Mouse (Mus musculus): Measurements from ENCODE around the gene Tspan10. TPM values are rescaled to one million over a fixed set of nuclear protein-coding genes. Genes with fewer than 3 reads are reported as not detected.

The Tspan10 gene
- polyA plus RNA-seq, 1 experiment from 2014 or later: not detected

DNA sequence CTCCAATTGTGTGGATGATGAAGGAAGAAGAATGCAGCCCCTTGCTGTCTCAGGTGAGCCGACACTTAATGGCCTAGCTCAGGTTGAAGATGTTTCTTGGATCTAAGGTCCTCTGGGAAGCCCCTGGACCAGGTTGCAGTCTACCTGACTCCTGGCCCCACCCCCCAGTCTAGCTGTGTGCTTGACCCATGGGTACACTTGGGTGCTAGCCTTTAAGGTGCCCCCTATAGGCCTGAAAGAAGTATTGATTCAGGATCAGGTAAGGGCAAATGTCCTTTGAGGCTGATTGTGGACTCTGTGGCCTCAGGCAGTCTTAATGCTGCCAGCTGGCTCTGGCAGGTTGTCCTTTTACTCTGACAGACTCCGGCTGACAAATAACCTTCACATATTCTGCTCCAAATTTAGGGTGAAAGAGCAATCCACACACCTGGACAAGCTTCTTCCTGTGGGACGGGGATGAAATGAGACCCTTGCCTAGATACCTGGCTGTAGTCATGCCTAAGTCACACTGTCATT lies 379 bp downstream of the Tspan10 start:
- no peak for ATAC-seq (ENCODE audit: insufficient number of reproducible peaks, insufficient read depth, low FRiP score, low read depth)
- WGBS: 87% methylated on average over 3 of the region's 3 CpGs
- H3K27me3 ChIP-seq (ENCODE audit: control insufficient read depth, insufficient read depth, low read length): no peaks in the 10 kb centered on the region
- H3K4me1 ChIP-seq (ENCODE audit: control insufficient read depth in 2 of 2, insufficient read depth in 2 of 2, low read length in 2 of 2): no peaks in the 10 kb centered on the region
- H3K36me3 ChIP-seq (ENCODE audit: control insufficient read depth, insufficient read depth, low read length): no peaks in the 10 kb centered on the region
- no peak overlapping the region for H3K9ac ChIP-seq (ENCODE audit: low read length)
- no peak overlapping the region for H3K4me3 ChIP-seq (ENCODE audit: control insufficient read depth in 1 of 2, insufficient read depth in 1 of 2, low read depth in 1 of 2, low read length in 2 of 2)
- no peaks in the 10 kb centered on the region for H3K9me3 ChIP-seq (ENCODE audit: control insufficient read depth, low read length)
- H3K27ac ChIP-seq (replicated peaks in 1 of 2; ENCODE audit: control insufficient read depth in 1 of 2, insufficient read depth in 1 of 2, low read depth in 2 of 2, low read length in 2 of 2): no peak overlapping the region
- H3K4me2 ChIP-seq (ENCODE audit: low read length): no peak overlapping the region

DNA sequence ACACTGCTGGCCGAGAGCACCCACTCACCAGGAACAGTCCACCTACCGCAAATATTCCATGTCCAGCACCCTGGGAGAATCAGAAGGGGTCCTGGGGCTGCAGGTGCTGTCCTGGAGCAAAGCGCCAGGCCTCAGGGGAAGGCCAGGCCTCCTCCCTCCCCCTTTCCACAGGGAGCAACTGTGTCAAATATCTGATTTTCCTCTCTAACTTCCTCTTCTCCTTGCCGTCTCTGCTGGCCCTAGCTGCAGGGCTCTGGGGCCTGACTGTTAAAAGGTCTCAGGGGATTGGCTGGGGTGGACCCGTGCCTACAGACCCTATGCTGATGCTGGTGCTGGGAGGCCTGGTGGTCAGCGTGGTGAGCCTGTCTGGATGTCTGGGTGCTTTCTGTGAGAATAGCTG lies 1.7 kb downstream of the Tspan10 start:
- no peak overlapping the region for H3K27ac ChIP-seq (replicated peaks in 1 of 2; ENCODE audit: control insufficient read depth in 1 of 2, insufficient read depth in 1 of 2, low read depth in 2 of 2, low read length in 2 of 2)
- ATAC-seq (ENCODE audit: insufficient number of reproducible peaks, insufficient read depth, low FRiP score, low read depth): no peak
- no peaks in the 10 kb centered on the region for H3K4me1 ChIP-seq (ENCODE audit: control insufficient read depth in 2 of 2, insufficient read depth in 2 of 2, low read length in 2 of 2)
- H3K9ac ChIP-seq (ENCODE audit: low read length): no peak overlapping the region
- no peaks in the 10 kb centered on the region for H3K27me3 ChIP-seq (ENCODE audit: control insufficient read depth, insufficient read depth, low read length)
- H3K4me2 ChIP-seq (ENCODE audit: low read length): no peak overlapping the region
- 56% methylated on average over 6 of the region's 6 CpGs for WGBS
- H3K36me3 ChIP-seq (ENCODE audit: control insufficient read depth, insufficient read depth, low read length): no peaks in the 10 kb centered on the region
- H3K9me3 ChIP-seq (ENCODE audit: control insufficient read depth, low read length): no peaks in the 10 kb centered on the region
- no peak overlapping the region for H3K4me3 ChIP-seq (ENCODE audit: control insufficient read depth in 1 of 2, insufficient read depth in 1 of 2, low read depth in 1 of 2, low read length in 2 of 2)

DNA sequence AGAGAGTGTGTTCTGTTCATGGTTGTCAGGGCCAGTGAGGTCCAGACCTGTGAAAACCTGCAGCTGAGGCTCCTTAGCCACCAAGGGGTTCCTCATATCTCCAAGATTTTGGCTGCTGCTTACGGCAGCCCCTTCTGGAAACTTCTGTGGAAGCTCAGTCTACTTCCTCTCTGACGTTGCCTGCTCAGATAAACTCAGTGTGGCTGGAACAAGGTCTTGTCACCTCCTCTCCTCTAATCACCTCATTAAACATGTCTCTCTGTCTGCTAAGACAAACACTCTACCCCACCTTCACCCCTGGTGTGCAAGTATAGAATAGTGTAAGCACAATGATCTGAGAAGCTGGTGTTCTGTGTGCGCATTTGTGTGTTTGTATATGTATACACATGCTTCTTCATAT lies 3.0 kb downstream of the Tspan10 start:
- Histone ChIP-seq H3K36me3 (ENCODE audit: control insufficient read depth, insufficient read depth, low read length) (no peaks in the 10 kb centered on the region), H3K27me3 (ENCODE audit: control insufficient read depth, insufficient read depth, low read length) (no peaks in the 10 kb centered on the region), H3K4me3 (ENCODE audit: control insufficient read depth in 1 of 2, insufficient read depth in 1 of 2, low read depth in 1 of 2, low read length in 2 of 2) (no peak overlapping the region), H3K9me3 (ENCODE audit: control insufficient read depth, low read length) (no peaks in the 10 kb centered on the region), H3K9ac (ENCODE audit: low read length) (no peak overlapping the region), H3K4me2 (ENCODE audit: low read length) (no peak overlapping the region), H3K4me1 (ENCODE audit: control insufficient read depth in 2 of 2, insufficient read depth in 2 of 2, low read length in 2 of 2) (no peaks in the 10 kb centered on the region), H3K27ac (replicated peaks in 1 of 2; ENCODE audit: control insufficient read depth in 1 of 2, insufficient read depth in 1 of 2, low read depth in 2 of 2, low read length in 2 of 2) (no peak overlapping the region)
- ATAC-seq (ENCODE audit: insufficient number of reproducible peaks, insufficient read depth, low FRiP score, low read depth): no peak
- WGBS: 46% methylated on average over 3 of the region's 3 CpGs

DNA sequence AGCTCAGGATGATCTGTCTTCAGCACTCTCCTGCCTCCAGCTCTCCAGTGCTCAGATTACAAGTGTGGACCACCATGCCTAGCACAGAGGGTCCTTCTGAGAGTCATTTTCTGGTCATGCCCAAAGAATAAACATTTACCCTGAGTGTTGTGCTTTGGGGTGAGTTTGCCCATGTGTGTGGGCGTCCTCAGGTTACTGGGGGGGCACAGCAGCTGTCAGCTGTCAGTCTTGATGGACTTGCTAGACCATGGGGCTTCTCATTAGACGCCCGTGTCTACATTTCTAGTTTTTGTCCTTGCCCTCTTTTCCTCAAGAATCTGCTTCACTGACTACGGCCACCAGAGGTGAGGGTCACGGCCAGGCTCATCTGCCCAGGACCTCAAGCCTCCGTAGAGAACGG lies 4.7 kb downstream of the Tspan10 start:
- no peak for ATAC-seq (ENCODE audit: insufficient number of reproducible peaks, insufficient read depth, low FRiP score, low read depth)
- H3K4me2 ChIP-seq (ENCODE audit: low read length): no peak overlapping the region
- 82% methylated on average over 7 of the region's 7 CpGs for WGBS
- H3K9ac ChIP-seq (ENCODE audit: low read length): no peak overlapping the region
- H3K27ac ChIP-seq (replicated peaks in 1 of 2; ENCODE audit: control insufficient read depth in 1 of 2, insufficient read depth in 1 of 2, low read depth in 2 of 2, low read length in 2 of 2): no peak overlapping the region
- H3K4me1 ChIP-seq (ENCODE audit: control insufficient read depth in 2 of 2, insufficient read depth in 2 of 2, low read length in 2 of 2): no peaks in the 10 kb centered on the region
- no peaks in the 10 kb centered on the region for H3K9me3 ChIP-seq (ENCODE audit: control insufficient read depth, low read length)
- no peaks in the 10 kb centered on the region for H3K27me3 ChIP-seq (ENCODE audit: control insufficient read depth, insufficient read depth, low read length)
- no peaks in the 10 kb centered on the region for H3K36me3 ChIP-seq (ENCODE audit: control insufficient read depth, insufficient read depth, low read length)
- H3K4me3 ChIP-seq (ENCODE audit: control insufficient read depth in 1 of 2, insufficient read depth in 1 of 2, low read depth in 1 of 2, low read length in 2 of 2): no peak overlapping the region

DNA sequence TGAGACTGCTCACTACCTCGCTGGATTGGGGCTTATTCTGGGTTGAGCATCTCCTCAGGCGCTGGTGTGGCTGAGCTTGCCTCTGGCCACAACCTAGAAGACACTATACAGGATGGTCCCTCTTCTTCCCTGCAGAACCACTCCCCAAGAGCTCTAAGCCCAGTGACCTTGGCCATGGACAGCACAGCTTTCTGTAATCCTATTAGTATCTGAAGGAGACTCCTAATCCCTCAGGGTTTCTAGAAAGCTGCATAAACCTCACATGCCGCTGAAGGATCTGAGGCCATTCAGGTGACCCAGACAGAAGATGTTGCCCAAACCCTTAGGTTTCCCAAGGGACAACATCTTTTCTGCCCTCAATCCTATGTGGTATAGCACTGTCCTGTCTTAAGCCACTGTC lies 9.8 kb downstream of the Tspan10 start:
- H3K9ac ChIP-seq (ENCODE audit: low read length): no peak overlapping the region
- H3K36me3 ChIP-seq (ENCODE audit: control insufficient read depth, insufficient read depth, low read length): peaks cover 6% of the 10 kb centered on the region; the same call in 1 of the 2 replicates
- H3K4me3 ChIP-seq (ENCODE audit: control insufficient read depth in 1 of 2, insufficient read depth in 1 of 2, low read depth in 1 of 2, low read length in 2 of 2): no peak overlapping the region
- 64% methylated on average over 3 of the region's 3 CpGs for WGBS
- H3K4me2 ChIP-seq (ENCODE audit: low read length): no peak overlapping the region
- no peak overlapping the region for H3K27ac ChIP-seq (replicated peaks in 1 of 2; ENCODE audit: control insufficient read depth in 1 of 2, insufficient read depth in 1 of 2, low read depth in 2 of 2, low read length in 2 of 2)
- no peak for ATAC-seq (ENCODE audit: insufficient number of reproducible peaks, insufficient read depth, low FRiP score, low read depth)
- H3K9me3 ChIP-seq (ENCODE audit: control insufficient read depth, low read length): no peaks in the 10 kb centered on the region
- no peaks in the 10 kb centered on the region for H3K27me3 ChIP-seq (ENCODE audit: control insufficient read depth, insufficient read depth, low read length)
- peaks cover 4% of the 10 kb centered on the region in 2 experiments; a peak in 3 of 4 replicates for H3K4me1 ChIP-seq (ENCODE audit: control insufficient read depth in 2 of 2, insufficient read depth in 2 of 2, low read length in 2 of 2)

DNA sequence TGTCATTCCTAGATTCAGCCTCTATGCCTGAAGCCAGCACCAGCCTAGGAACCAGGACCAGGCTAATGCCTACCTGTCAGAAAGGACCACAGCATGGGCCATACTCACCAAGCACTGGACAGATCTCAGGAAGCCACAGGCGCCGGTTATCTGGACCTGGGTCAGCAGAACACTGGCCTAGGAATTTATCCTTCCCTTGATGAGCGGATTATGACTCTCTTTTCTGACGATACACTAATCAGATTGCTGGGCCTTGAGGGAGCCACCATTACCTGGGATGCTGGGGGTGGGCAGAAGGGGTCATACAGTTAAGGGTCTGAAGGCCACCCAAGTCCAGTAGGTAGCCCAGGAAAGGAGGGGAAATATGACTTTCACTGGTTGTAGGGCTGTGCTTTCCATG lies 10.9 kb downstream of the Tspan10 start, which contains the start of gene Pde6g:
TSS of gene Pde6g (minus strand) at position 195 of the 400 bp plus-strand sequence.
- Histone ChIP-seq H3K36me3 (ENCODE audit: control insufficient read depth, insufficient read depth, low read length) (peaks cover 6% of the 10 kb centered on the region; the same call in 1 of the 2 replicates), H3K27ac (replicated peaks in 1 of 2; ENCODE audit: control insufficient read depth in 1 of 2, insufficient read depth in 1 of 2, low read depth in 2 of 2, low read length in 2 of 2) (no peak within 1 kb of the TSS), H3K27me3 (ENCODE audit: control insufficient read depth, insufficient read depth, low read length) (no peaks in the 10 kb centered on the region), H3K4me1 (ENCODE audit: control insufficient read depth in 2 of 2, insufficient read depth in 2 of 2, low read length in 2 of 2) (peaks cover 4% of the 10 kb centered on the region in 2 experiments; a peak in 3 of 4 replicates), H3K4me3 (ENCODE audit: control insufficient read depth in 1 of 2, insufficient read depth in 1 of 2, low read depth in 1 of 2, low read length in 2 of 2) (no peak within 1 kb of the TSS), H3K4me2 (ENCODE audit: low read length) (no peak within 1 kb of the TSS), H3K9ac (ENCODE audit: low read length) (no peak within 1 kb of the TSS), H3K9me3 (ENCODE audit: control insufficient read depth, low read length) (no peaks in the 10 kb centered on the region)
- WGBS: 78% methylated on average over 4 of the region's 4 CpGs
- no peak for ATAC-seq (ENCODE audit: insufficient number of reproducible peaks, insufficient read depth, low FRiP score, low read depth)

DNA sequence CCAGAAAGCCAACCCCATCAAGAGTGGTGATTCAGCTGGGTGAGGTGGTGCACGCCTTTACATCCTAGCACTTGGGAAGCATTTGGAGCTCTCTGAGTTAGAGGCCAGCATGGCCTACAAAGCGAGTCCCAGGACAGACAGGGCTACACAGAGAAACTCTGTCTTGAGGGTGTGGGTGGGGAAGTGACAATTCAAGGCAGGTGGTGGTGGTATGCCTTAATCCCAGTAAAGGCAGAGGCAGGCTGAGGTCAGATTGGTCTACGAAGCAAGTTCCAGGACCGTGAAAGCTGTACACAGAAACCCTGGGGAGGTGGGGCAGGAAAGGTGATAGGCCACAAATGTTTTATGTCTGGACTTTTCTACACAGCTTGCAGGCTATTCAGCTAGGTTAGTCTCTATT lies 12.5 kb downstream of the Tspan10 start:
- Histone ChIP-seq H3K27ac (replicated peaks in 1 of 2; ENCODE audit: control insufficient read depth in 1 of 2, insufficient read depth in 1 of 2, low read depth in 2 of 2, low read length in 2 of 2) (no peak overlapping the region), H3K4me2 (ENCODE audit: low read length) (no peak overlapping the region), H3K27me3 (ENCODE audit: control insufficient read depth, insufficient read depth, low read length) (no peaks in the 10 kb centered on the region), H3K4me3 (ENCODE audit: control insufficient read depth in 1 of 2, insufficient read depth in 1 of 2, low read depth in 1 of 2, low read length in 2 of 2) (no peak overlapping the region), H3K9me3 (ENCODE audit: control insufficient read depth, low read length) (no peaks in the 10 kb centered on the region), H3K36me3 (ENCODE audit: control insufficient read depth, insufficient read depth, low read length) (peaks cover 14% of the 10 kb centered on the region), H3K9ac (ENCODE audit: low read length) (no peak overlapping the region), H3K4me1 (ENCODE audit: control insufficient read depth in 2 of 2, insufficient read depth in 2 of 2, low read length in 2 of 2) (peaks cover 4 to 9% of the 10 kb centered on the region in 2 experiments)
- 91% methylated on average over 4 of the region's 4 CpGs for WGBS
- ATAC-seq (ENCODE audit: insufficient number of reproducible peaks, insufficient read depth, low FRiP score, low read depth): no peak

DNA sequence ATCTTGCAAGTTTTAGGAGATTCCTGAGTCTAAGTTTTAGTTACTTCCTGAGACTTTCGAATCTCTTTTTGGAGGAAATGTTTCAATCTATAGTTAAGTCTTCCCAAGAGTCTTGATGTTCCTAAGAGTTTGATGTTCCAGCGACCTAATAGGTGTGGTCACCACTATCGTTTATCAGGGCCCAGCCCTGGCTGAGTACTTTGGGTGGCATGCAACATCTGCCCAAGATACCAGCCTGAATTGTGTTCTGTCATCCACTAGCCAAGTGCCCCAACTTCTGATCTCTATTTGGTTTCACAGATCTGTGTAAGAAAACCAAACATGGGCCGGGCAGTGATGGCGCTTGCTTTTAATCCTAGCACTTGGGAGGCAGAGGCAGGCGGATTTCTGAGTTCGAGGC lies 13.0 kb downstream of the Tspan10 start:
- no peak overlapping the region for H3K27ac ChIP-seq (replicated peaks in 1 of 2; ENCODE audit: control insufficient read depth in 1 of 2, insufficient read depth in 1 of 2, low read depth in 2 of 2, low read length in 2 of 2)
- H3K9ac ChIP-seq (ENCODE audit: low read length): no peak overlapping the region
- no peak overlapping the region for H3K4me3 ChIP-seq (ENCODE audit: control insufficient read depth in 1 of 2, insufficient read depth in 1 of 2, low read depth in 1 of 2, low read length in 2 of 2)
- no peaks in the 10 kb centered on the region for H3K9me3 ChIP-seq (ENCODE audit: control insufficient read depth, low read length)
- H3K4me2 ChIP-seq (ENCODE audit: low read length): no peak overlapping the region
- ATAC-seq (ENCODE audit: insufficient number of reproducible peaks, insufficient read depth, low FRiP score, low read depth): no peak
- H3K36me3 ChIP-seq (ENCODE audit: control insufficient read depth, insufficient read depth, low read length): peaks cover 18% of the 10 kb centered on the region
- H3K4me1 ChIP-seq (ENCODE audit: control insufficient read depth in 2 of 2, insufficient read depth in 2 of 2, low read length in 2 of 2): peaks cover 4 to 9% of the 10 kb centered on the region in 2 experiments
- WGBS: 87% methylated on average over 7 of the region's 7 CpGs
- H3K27me3 ChIP-seq (ENCODE audit: control insufficient read depth, insufficient read depth, low read length): no peaks in the 10 kb centered on the region

All from heart, embryonic 14.5 days (tissue).